Mouse (Mus musculus) thymus, postnatal 4 days (tissue): ENCODE measurements around the gene Atp5s.
A peak's percentile ranks its signal among the peaks of the same experiment; 100 is the strongest.

Experiments
- DNase-seq: peaks from one replicate; pipeline ENCODE4 v3.0.0; 2021

Gene Atp5s

GRCm38 (mm10) chr12:69724711-69725460 lies at the start of gene Atp5s, which contains the start of gene L2hgdh:
Gene Atp5s, plus strand, starts transcription at chr12:69724950.
Gene L2hgdh, minus strand, starts transcription at chr12:69724873.
- DNase-seq: peak; percentile 97

- DNase-seq: no peak
Observed at GRCm38 (mm10) chr12:69676157-69676556, 48.6 kb upstream of the Atp5s start.

GRCm38 (mm10) chr12:69680635-69681565 lies 43.9 kb upstream of the Atp5s start:
- DNase-seq: peak; percentile 58

- no peak for DNase-seq
Observed at GRCm38 (mm10) chr12:69681566-69682061, 43.1 kb upstream of the Atp5s start, which contains the start of gene Sos2. Gene Sos2, minus strand, starts transcription at chr12:69681852.

GRCm38 (mm10) chr12:69682065-69682787 lies 42.5 kb upstream of the Atp5s start:
- DNase-seq: peak; percentile 88

GRCm38 (mm10) chr12:69682788-69683419 lies 41.8 kb upstream of the Atp5s start:
- DNase-seq: peak; percentile 16

GRCm38 (mm10) chr12:69683537-69683936 lies 41.2 kb upstream of the Atp5s start:
- peak; percentile 16 for DNase-seq

- DNase-seq: no peak
Observed at GRCm38 (mm10) chr12:69688368-69688767, 36.4 kb upstream of the Atp5s start.

- no peak for DNase-seq
Observed at GRCm38 (mm10) chr12:69689094-69689493, 35.7 kb upstream of the Atp5s start.

- no peak for DNase-seq
Observed at GRCm38 (mm10) chr12:69690714-69691113, 34.0 kb upstream of the Atp5s start.

GRCm38 (mm10) chr12:69693471-69693870 lies 31.3 kb upstream of the Atp5s start:
- no peak for DNase-seq

GRCm38 (mm10) chr12:69696746-69697145 lies 28.0 kb upstream of the Atp5s start:
- DNase-seq: peak; percentile 64

GRCm38 (mm10) chr12:69698352-69698751 lies 26.4 kb upstream of the Atp5s start:
- DNase-seq: no peak

GRCm38 (mm10) chr12:69704799-69705458 lies 19.8 kb upstream of the Atp5s start:
- no peak for DNase-seq

- no peak for DNase-seq
Observed at GRCm38 (mm10) chr12:69713628-69714027, 11.1 kb upstream of the Atp5s start.

- DNase-seq: no peak
Observed at GRCm38 (mm10) chr12:69722857-69723256, 1.9 kb upstream of the Atp5s start.

- no peak for DNase-seq
Observed at GRCm38 (mm10) chr12:69723376-69723775, 1.4 kb upstream of the Atp5s start.

GRCm38 (mm10) chr12:69724018-69724710 lies 586 bp upstream of the Atp5s start:
- DNase-seq: no peak

- no peak for DNase-seq
Observed at GRCm38 (mm10) chr12:69729246-69729645, 4.5 kb downstream of the Atp5s start.

- no peak for DNase-seq
Observed at GRCm38 (mm10) chr12:69730306-69730705, 5.6 kb downstream of the Atp5s start.

- DNase-seq: no peak
Observed at GRCm38 (mm10) chr12:69732221-69732620, 7.5 kb downstream of the Atp5s start.
